Mouse (Mus musculus): ENCODE results near the gene Dync1i2. TPM values are rescaled to one million over a fixed set of nuclear protein-coding genes. Genes with fewer than 3 reads are reported as not detected.
A peak's percentile ranks its signal among the peaks of the same experiment; 100 is the strongest.

Gene Dync1i2
- total RNA-seq, 4 experiments from 2014 or later, result 90.8 to 98.5 (median 95.7) TPM

- DNase-seq, result no peak
Measured at GRCm38 (mm10) chr2:71270085-71270484, 58.6 kb downstream of the Dync1i2 start.

GRCm38 (mm10) chr2:71273955-71274679, 62.6 kb downstream of the Dync1i2 start:
- peak; percentile 74 for DNase-seq

- no peak for DNase-seq
Measured at GRCm38 (mm10) chr2:71275734-71276133, 64.2 kb downstream of the Dync1i2 start.

- DNase-seq, result no peak
Measured at GRCm38 (mm10) chr2:71278791-71279775, 67.6 kb downstream of the Dync1i2 start.

- DNase-seq, result no peak
Measured at GRCm38 (mm10) chr2:71281981-71282380, 70.5 kb downstream of the Dync1i2 start.

GRCm38 (mm10) chr2:71290107-71290775, 78.7 kb downstream of the Dync1i2 start:
- no peak for DNase-seq

- DNase-seq, result no peak
Measured at GRCm38 (mm10) chr2:71291566-71291965, 80.1 kb downstream of the Dync1i2 start.

GRCm38 (mm10) chr2:71293983-71294382, 82.5 kb downstream of the Dync1i2 start:
- DNase-seq, result no peak

GRCm38 (mm10) chr2:71294489-71294888, 83.0 kb downstream of the Dync1i2 start:
- DNase-seq, result no peak

GRCm38 (mm10) chr2:71295844-71296243, 84.3 kb downstream of the Dync1i2 start:
- DNase-seq, result no peak

GRCm38 (mm10) chr2:71297501-71297900, 86.0 kb downstream of the Dync1i2 start:
- no peak for DNase-seq

GRCm38 (mm10) chr2:71298729-71299128, 87.2 kb downstream of the Dync1i2 start:
- DNase-seq, result no peak

GRCm38 (mm10) chr2:71302156-71302663, 90.7 kb downstream of the Dync1i2 start:
- DNase-seq, result no peak

GRCm38 (mm10) chr2:71303221-71303620, 91.7 kb downstream of the Dync1i2 start:
- DNase-seq, result no peak

- no peak for DNase-seq
Measured at GRCm38 (mm10) chr2:71304821-71305220, 93.3 kb downstream of the Dync1i2 start.

- DNase-seq, result no peak
Measured at GRCm38 (mm10) chr2:71306357-71306756, 94.9 kb downstream of the Dync1i2 start.

- no peak for DNase-seq
Measured at GRCm38 (mm10) chr2:71309726-71310125, 98.2 kb downstream of the Dync1i2 start.

GRCm38 (mm10) chr2:71312067-71312466, 100.6 kb downstream of the Dync1i2 start:
- no peak for DNase-seq

All from adrenal gland, adult 8-10 months (tissue).